In genomic region chr4:7269047-7269446, GRCm38 (mm10) we compare ENCODE assay signal across 20 mouse cellular contexts.
DNase-seq lines count a peak whose midpoint lies in the region; ATAC-seq and TF ChIP-seq lines count a peak whose summit lies in the region.
"Had no signal": no experiment of that assay in that cellular context is flagged by ENCODE, and none has a peak within 500 bp of the region (broad histone marks: within the 10 kb centered on the region; RNA-seq: fewer than 3 reads in every experiment).

No protein-coding gene starts in this region.

- H3K4me1 ChIP-seq in forebrain, embryonic 15.5 days, result no peaks in the 10 kb centered on the region
- no peaks in the 10 kb centered on the region for H3K4me1 ChIP-seq in forebrain, embryonic 12.5 days
- no peaks in the 10 kb centered on the region for H3K4me1 ChIP-seq in liver, adult 2 months (ENCODE audit: control insufficient read depth, insufficient read depth, low read length)
- no peaks in the 10 kb centered on the region for H3K4me1 ChIP-seq in liver, embryonic 12.5 days
- H3K4me1 ChIP-seq: hindbrain, embryonic 12.5 days; hindbrain, embryonic 15.5 days had no signal

- peak; percentile 36 for DNase-seq in heart, adult 11 months
- DNase-seq in heart, adult 9 months (ENCODE audit: low spot score in 2 of 2), result no peak
- DNase-seq in liver, adult 2 months (ENCODE audit: extremely low read depth, low read depth, low spot score), result peak; percentile 14
- DNase-seq in embryo, embryonic 10.5 days (ENCODE audit: low spot score), result no peak
- DNase-seq: adrenal gland, adult 2 months; adrenal gland, postnatal 14 days; cerebellum, adult 18-20 months; cerebellum, adult 9-11 months; cerebellum, postnatal 36 days; gastrocnemius, postnatal 25 days; heart, adult 2 months; kidney, adult 2 months had no signal

- peak; percentile 57; the same call in 1 of the 2 replicates for ATAC-seq in forebrain, embryonic 15.5 days (replicated peaks)
- ATAC-seq in forebrain, embryonic 12.5 days (ENCODE audit: low FRiP score), result no peak
- no peak for ATAC-seq in liver, embryonic 12.5 days
- ATAC-seq: CD4-positive, CD25-positive, alpha-beta regulatory T cell, adult 4 months; intestine, postnatal 0 days had no signal

- H3K36me3 ChIP-seq in forebrain, embryonic 15.5 days, result no peaks in the 10 kb centered on the region
- H3K36me3 ChIP-seq in forebrain, embryonic 12.5 days (replicated peaks), result no peaks in the 10 kb centered on the region
- H3K36me3 ChIP-seq in liver, adult 2 months (ENCODE audit: control insufficient read depth, insufficient read depth, low read length), result no peaks in the 10 kb centered on the region
- no peaks in the 10 kb centered on the region for H3K36me3 ChIP-seq in liver, embryonic 12.5 days
- H3K36me3 ChIP-seq: hindbrain, embryonic 12.5 days; hindbrain, embryonic 15.5 days had no signal

- TF ChIP-seq CTCF in liver, adult 2 months (IDR thresholded peaks at IDR 0.05; ENCODE audit: low read depth, low read length), result no peak

- no peak overlapping the region for H3K4me3 ChIP-seq in forebrain, embryonic 15.5 days
- no peak overlapping the region for H3K4me3 ChIP-seq in forebrain, embryonic 12.5 days (replicated peaks)
- H3K4me3 ChIP-seq in liver, adult 2 months (ENCODE audit: insufficient read depth, low read depth, low read length), result no peak overlapping the region
- no peak overlapping the region for H3K4me3 ChIP-seq in liver, embryonic 12.5 days
- H3K4me3 ChIP-seq: heart, adult 2 months; hindbrain, embryonic 12.5 days; hindbrain, embryonic 15.5 days had no signal

- no peak for TF ChIP-seq POLR2A in liver, adult 2 months (IDR thresholded peaks at IDR 0.05; ENCODE audit: extremely low read depth, insufficient read depth, low read length)

- no peaks in the 10 kb centered on the region for H3K27me3 ChIP-seq in forebrain, embryonic 15.5 days
- H3K27me3 ChIP-seq in forebrain, embryonic 12.5 days, result no peaks in the 10 kb centered on the region
- no peaks in the 10 kb centered on the region for H3K27me3 ChIP-seq in liver, adult 2 months (ENCODE audit: control insufficient read depth, insufficient read depth, low read length)
- H3K27me3 ChIP-seq in liver, embryonic 12.5 days (replicated peaks), result no peaks in the 10 kb centered on the region
- H3K27me3 ChIP-seq: hindbrain, embryonic 12.5 days; hindbrain, embryonic 15.5 days had no signal

- H3K79me2 ChIP-seq in liver, adult 2 months (ENCODE audit: control insufficient read depth, insufficient read depth, low read length), result no peaks in the 10 kb centered on the region

- H3K9me3 ChIP-seq in forebrain, embryonic 15.5 days, result no peaks in the 10 kb centered on the region
- H3K9me3 ChIP-seq in forebrain, embryonic 12.5 days, result no peaks in the 10 kb centered on the region
- H3K9me3 ChIP-seq in liver, embryonic 12.5 days (replicated peaks), result no peaks in the 10 kb centered on the region
- H3K9me3 ChIP-seq: hindbrain, embryonic 12.5 days; hindbrain, embryonic 15.5 days had no signal

- no peak overlapping the region for H3K9ac ChIP-seq in forebrain, embryonic 15.5 days (replicated peaks)
- no peak overlapping the region for H3K9ac ChIP-seq in forebrain, embryonic 12.5 days
- H3K9ac ChIP-seq in liver, adult 2 months (ENCODE audit: low read depth, low read length), result no peak overlapping the region
- H3K9ac ChIP-seq in liver, embryonic 12.5 days, result no peak overlapping the region
- H3K9ac ChIP-seq: hindbrain, embryonic 12.5 days; hindbrain, embryonic 15.5 days had no signal

- no peak overlapping the region for H3K27ac ChIP-seq in forebrain, embryonic 15.5 days (replicated peaks)
- H3K27ac ChIP-seq in forebrain, embryonic 12.5 days, result no peak overlapping the region
- no peak overlapping the region for H3K27ac ChIP-seq in liver, adult 2 months (replicated peaks; ENCODE audit: insufficient read depth, low read depth, low read length)
- no peak overlapping the region for H3K27ac ChIP-seq in liver, embryonic 12.5 days
- H3K27ac ChIP-seq: heart, adult 2 months; hindbrain, embryonic 12.5 days; hindbrain, embryonic 15.5 days had no signal

- H3K4me2 ChIP-seq in forebrain, embryonic 15.5 days (replicated peaks), result no peak overlapping the region
- H3K4me2 ChIP-seq in forebrain, embryonic 12.5 days, result no peak overlapping the region
- H3K4me2 ChIP-seq in liver, embryonic 12.5 days, result no peak overlapping the region
- H3K4me2 ChIP-seq: heart, embryonic 11.5 days; hindbrain, embryonic 12.5 days; hindbrain, embryonic 15.5 days had no signal

- WGBS in forebrain, embryonic 15.5 days, result 74% methylated on average over 4 of the region's 4 CpGs
- 89% methylated on average over 4 of the region's 4 CpGs for WGBS in forebrain, embryonic 12.5 days
- 86% methylated on average over 4 of the region's 4 CpGs for WGBS in liver, adult 2 months
- 68% methylated on average over 4 of the region's 4 CpGs for WGBS in liver, embryonic 12.5 days (ENCODE audit: insufficient replicate concordance)

Comparison
In these comparisons a context has a peak if more than half of its experiments do, and no peak if none do; other contexts are left out.
1. DNase-seq: peak in heart, adult 11 months (single experiment) and liver, adult 2 months (single experiment); none in heart, adult 9 months (0 of 2) and embryo, embryonic 10.5 days (single experiment).